Mouse (Mus musculus) liver, embryonic 16.5 days (tissue): ENCODE measurements around the gene Sar1b. TPM values are rescaled to one million over a fixed set of nuclear protein-coding genes. Genes with fewer than 3 reads are reported as not detected.
"Not testable (repeated sequence)": the region's sequence is repeated elsewhere in the genome, so short reads cannot be mapped to it uniquely, and the experiment has no call there.

Experiments
- ATAC-seq: fragments of 200-750 bp; cut with Nextera tagmentation; 2 replicates; pipeline ENCODE4 v1.8.0; 2017; ENCODE audit warnings: low read depth, mild to moderate bottlenecking, moderate number of reproducible peaks, moderate library complexity
- H3K27ac ChIP-seq: fragments of 300-500 bp; sonication (generic); 2 replicates; pipeline ENCODE4 v1.5.1; 2014; ENCODE audit warnings: mild to moderate bottlenecking, low read length
- H3K27me3 ChIP-seq: fragments of 300-500 bp; sonication (generic); 2 replicates; pipeline ENCODE4 v1.6.1; 2014; ENCODE audit warnings: low read depth, low read length, mixed read lengths; ENCODE audit not compliant: control insufficient read depth, insufficient read depth
- H3K36me3 ChIP-seq: fragments of 300-500 bp; sonication (generic); 2 replicates; pipeline ENCODE4 v1.6.1; 2014; ENCODE audit warnings: mild to moderate bottlenecking; ENCODE audit not compliant: control insufficient read depth, insufficient read depth
- H3K4me1 ChIP-seq: fragments of 300-500 bp; sonication (generic); 2 replicates; pipeline ENCODE4 v1.6.1; 2014; ENCODE audit warnings: low read depth, low read length, mixed read lengths; ENCODE audit not compliant: control insufficient read depth
- H3K4me2 ChIP-seq: fragments of 300-500 bp; sonication (generic); 2 replicates; pipeline ENCODE4 v1.6.1; 2014; ENCODE audit warnings: low read depth, low read length, mixed read lengths
- H3K4me3 ChIP-seq: fragments of 300-500 bp; sonication (generic); 2 replicates; pipeline ENCODE4 v1.5.1; 2014; ENCODE audit warnings: low read depth, mild to moderate bottlenecking, low read length
- H3K9ac ChIP-seq: fragments of 300-500 bp; sonication (generic); 2 replicates; pipeline ENCODE4 v1.6.1; 2014; ENCODE audit warnings: low read depth, low read length
- H3K9me3 ChIP-seq: fragments of 300-500 bp; sonication (generic); replicated peaks from 2 replicates; pipeline ENCODE4 v1.6.1; 2016; ENCODE audit warnings: low read length; ENCODE audit not compliant: control insufficient read depth
- WGBS: fragments of 180-500 bp; shearing (Covaris S2); extraction: QIAGEN DNeasy Blood & Tissue Kit; methylation state at CpG from one replicate; pipeline ENCODE4 v1.1.7; 2014; ENCODE audit not compliant: insufficient replicate concordance; 5-methylcytosine and 5-hydroxymethylcytosine counted together
- polyA plus RNA-seq: library from polyadenylated mRNA; unstranded; fragments of >200 nt; fragmentation: Nextera tagmentation; extraction: Ambion mirVana; gene quantifications from 2 replicates; pipeline ENCODE4 v1.2.1, GENCODE M21; 2015

Sar1b gene
- 73.4 and 77.2 TPM in 2 replicates for polyA plus RNA-seq

DNA sequence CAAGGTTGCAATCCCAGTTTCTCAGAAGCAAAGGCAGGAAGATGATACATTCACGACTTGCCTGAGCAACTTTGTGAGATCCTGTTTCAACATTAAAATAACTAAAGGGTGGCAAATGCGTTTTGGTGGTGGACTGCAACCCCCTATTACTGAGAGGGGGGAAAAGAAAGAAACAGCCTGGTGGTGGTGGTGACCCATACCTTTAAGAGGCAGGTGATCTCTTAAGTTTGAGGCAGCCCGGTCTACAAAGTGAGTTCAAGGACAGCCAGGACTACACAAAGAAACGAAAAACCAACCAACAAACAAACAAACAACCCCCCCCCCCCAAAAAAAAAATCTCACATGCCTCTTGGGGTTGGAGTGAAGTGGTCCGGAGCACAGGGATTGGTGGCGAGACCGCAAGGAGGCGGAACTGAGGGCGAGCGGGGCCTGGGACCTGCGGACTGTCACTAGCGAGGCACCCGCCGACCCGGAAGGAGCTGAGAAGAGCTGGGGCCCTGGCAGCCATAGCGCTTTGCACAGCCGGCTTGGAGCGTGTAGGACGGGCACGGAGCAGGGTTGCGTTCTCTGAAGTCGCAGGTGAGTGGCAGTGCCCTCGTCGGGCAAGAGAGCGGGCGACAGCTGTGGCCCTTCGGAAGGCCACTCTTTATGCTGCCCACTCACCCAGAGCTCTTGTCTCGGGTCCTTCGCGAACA is at the start of gene Sar1b, which contains the start of gene Sec24a:
Sar1b (plus strand) TSS at position 475 of the 695 bp plus-strand sequence.
Sec24a (minus strand) TSS at position 422 of the 695 bp plus-strand sequence.
- 1% methylated on average over 30 of the region's 30 CpGs for WGBS
- Histone ChIP-seq H3K9ac (peak within 1 kb of the TSS; percentile 98), H3K4me2 (peak within 1 kb of the TSS; percentile 78), H3K9me3 (no peaks in the 10 kb centered on the region), H3K4me3 (peak within 1 kb of the TSS; percentile 98), H3K36me3 (no peaks in the 10 kb centered on the region), H3K27me3 (peaks cover 2% of the 10 kb centered on the region), H3K4me1 (peaks cover 11% of the 10 kb centered on the region), H3K27ac (peak within 1 kb of the TSS; percentile 46; the same call in 1 of the 2 replicates)
- peak; percentile 85 for ATAC-seq

DNA sequence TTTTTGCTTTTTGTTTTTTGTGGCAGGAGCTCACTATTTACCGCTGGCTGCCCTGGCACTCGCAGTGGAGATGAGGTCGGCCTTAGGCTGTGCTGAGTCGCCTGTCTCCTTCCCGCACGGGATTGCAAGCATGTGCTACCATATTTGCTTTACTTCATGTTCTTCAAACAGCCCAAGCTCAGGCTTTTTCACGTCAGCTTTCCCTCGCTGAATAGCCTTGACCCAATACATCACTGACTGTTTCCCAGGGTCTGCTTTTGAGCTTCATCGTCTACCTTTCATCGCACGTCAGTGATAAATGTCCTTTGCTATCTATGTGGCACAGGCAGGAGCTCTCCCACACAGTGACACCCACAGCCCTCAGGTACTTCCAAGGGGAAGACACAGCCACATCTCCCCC is 42.4 kb upstream of the Sar1b start:
- Histone ChIP-seq H3K9ac (no peak overlapping the region), H3K4me1 (no peaks in the 10 kb centered on the region), H3K36me3 (peaks cover 33% of the 10 kb centered on the region), H3K4me3 (no peak overlapping the region), H3K27me3 (no peaks in the 10 kb centered on the region), H3K4me2 (no peak overlapping the region), H3K27ac (no peak overlapping the region), H3K9me3 (no peaks in the 10 kb centered on the region)
- no peak for ATAC-seq
- 82% methylated on average over 11 of the region's 11 CpGs for WGBS

DNA sequence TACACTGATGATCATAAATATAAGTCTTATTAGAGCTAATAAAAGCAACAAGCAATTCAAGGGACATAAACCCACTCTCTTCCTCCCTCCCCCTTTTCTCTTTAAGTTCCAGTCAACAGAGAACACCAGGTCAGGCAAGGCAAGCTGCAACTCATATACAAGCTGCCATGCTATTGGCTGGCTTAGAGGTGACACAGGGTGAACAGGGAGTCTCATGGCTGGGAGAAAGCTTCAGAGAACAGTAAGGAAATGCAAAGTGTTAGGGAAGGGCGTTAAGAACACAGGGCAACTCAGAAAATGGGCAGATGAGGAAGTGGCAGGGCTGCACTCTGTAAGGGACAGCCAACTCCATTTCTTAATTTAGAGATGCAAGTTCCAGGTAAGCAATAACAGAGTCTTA is 30.6 kb upstream of the Sar1b start:
- H3K27ac ChIP-seq: no peak overlapping the region
- WGBS: 59% methylated on average over 1 of the region's 1 CpGs
- no peak overlapping the region for H3K4me2 ChIP-seq
- H3K36me3 ChIP-seq: peaks cover 12% of the 10 kb centered on the region; the same call in 1 of the 2 replicates
- no peaks in the 10 kb centered on the region for H3K4me1 ChIP-seq
- no peak for ATAC-seq
- H3K9me3 ChIP-seq: no peaks in the 10 kb centered on the region
- H3K27me3 ChIP-seq: no peaks in the 10 kb centered on the region
- H3K4me3 ChIP-seq: no peak overlapping the region
- no peak overlapping the region for H3K9ac ChIP-seq

DNA sequence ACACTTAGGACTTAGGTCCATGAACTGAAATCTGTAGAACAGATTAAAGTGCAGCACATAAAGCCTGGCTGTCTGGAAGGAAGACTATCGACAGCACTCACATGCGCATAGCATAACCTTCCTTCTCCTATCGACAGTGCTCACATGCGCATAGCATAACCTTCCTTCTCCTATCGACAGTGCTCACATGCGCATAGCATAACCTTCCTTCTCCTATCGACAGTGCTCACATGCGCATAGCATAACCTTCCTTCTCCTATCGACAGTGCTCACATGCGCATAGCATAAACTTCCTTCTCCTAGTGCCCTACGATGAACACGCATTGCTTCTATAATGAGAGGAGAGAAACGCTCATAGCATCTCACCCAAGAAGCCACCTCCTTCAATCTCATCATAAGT is 29.3 kb upstream of the Sar1b start:
- not testable (repeated sequence) for H3K27me3 ChIP-seq, ATAC-seq, H3K27ac ChIP-seq, H3K9ac ChIP-seq, H3K9me3 ChIP-seq, H3K4me2 ChIP-seq, H3K4me3 ChIP-seq
- peaks cover 11% of the 10 kb centered on the region for H3K4me1 ChIP-seq
- H3K36me3 ChIP-seq: peaks cover 12% of the 10 kb centered on the region; the same call in 1 of the 2 replicates
- 84% methylated on average over 11 of the region's 13 CpGs for WGBS

DNA sequence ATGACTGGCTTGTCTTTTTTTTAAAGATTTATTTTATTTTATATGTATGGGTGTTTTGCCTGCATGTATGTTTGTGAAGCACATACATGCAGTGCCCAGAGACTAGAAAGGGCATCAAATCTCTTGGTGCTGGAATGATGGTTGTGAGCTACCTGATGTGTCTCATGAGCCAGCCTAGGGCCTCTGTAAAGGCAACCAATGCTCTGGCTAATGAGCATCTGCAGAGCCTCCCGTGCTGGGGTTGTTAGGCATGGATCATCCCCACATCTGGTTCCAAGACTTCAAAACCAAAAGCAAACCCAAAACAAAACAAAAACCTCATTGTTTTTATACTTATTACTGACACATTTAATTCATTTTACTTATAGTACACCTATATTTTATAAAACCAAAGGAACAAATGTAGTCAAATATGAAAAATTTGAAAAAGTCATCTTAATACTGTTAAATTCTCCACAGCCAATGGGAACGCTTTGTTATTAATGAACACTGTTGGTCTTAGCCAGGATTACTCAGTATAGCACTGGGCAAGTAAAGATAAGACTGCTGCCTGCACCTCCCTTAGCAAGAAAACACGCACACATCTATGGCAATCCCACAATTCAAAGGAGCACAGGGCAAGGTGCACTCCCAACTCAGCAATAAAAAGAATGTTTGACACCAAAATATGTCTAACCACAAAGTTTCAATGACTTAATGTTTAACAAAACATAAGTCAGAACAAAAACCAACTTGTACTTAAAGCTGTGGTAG is 24.7 kb upstream of the Sar1b start:
- Histone ChIP-seq H3K4me2 (no peak overlapping the region), H3K4me3 (no peak overlapping the region), H3K4me1 (peaks cover 35% of the 10 kb centered on the region), H3K27ac (peak overlapping the region; percentile 79), H3K9ac (no peak overlapping the region), H3K9me3 (no peaks in the 10 kb centered on the region), H3K27me3 (no peaks in the 10 kb centered on the region), H3K36me3 (peaks cover 9% of the 10 kb centered on the region; the same call in 1 of the 2 replicates)
- 31% methylated on average over 3 of the region's 3 CpGs for WGBS
- ATAC-seq: peak; percentile 92

DNA sequence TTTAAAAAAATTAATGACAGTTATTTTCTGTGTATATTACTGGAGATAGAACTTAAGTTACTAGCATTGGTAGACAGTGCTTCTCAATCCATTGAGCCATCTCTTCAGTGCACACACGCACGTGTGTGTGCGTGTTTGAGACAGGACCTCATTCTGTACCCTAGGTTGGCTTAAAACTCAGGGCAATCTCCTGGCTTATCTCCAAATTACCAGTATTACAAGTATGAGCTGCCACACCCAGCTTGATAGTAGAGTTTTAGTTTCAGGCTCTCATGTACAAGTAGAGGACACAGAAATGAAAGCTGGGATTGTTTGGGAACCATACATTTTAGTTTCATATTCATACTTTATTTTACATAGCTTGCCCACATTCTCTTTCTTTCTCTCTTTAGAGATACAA is 22.8 kb upstream of the Sar1b start:
- Histone ChIP-seq H3K4me2 (peak overlapping the region; percentile 25; the same call in 1 of the 2 replicates), H3K27me3 (no peaks in the 10 kb centered on the region), H3K27ac (peak overlapping the region; percentile 73), H3K4me1 (peaks cover 35% of the 10 kb centered on the region), H3K4me3 (no peak overlapping the region), H3K9ac (no peak overlapping the region; the same call in 1 of the 2 replicates), H3K36me3 (peaks cover 6% of the 10 kb centered on the region; the same call in 1 of the 2 replicates), H3K9me3 (no peaks in the 10 kb centered on the region)
- WGBS: 39% methylated on average over 3 of the region's 3 CpGs
- peak; percentile 59 for ATAC-seq

DNA sequence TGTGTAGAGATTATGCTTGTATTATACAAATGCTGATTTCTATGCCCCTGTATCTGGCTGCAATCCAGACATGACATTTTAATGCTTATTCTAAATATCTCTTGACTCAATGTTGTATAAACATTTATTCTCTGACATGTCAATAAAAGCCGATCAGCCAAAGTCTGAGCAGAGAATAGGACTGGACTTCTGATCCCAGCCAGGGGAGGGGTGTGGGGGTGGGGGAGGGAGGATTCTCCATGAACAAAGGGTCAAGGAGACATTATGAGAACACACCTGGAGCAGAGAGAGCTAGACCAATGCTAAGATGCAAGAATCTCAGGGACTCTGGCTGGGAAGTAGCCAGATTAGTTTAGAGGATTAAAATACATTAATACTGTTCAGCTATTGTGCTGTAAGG is 17.4 kb upstream of the Sar1b start:
- Histone ChIP-seq H3K4me2 (no peak overlapping the region), H3K27ac (no peak overlapping the region), H3K9ac (no peak overlapping the region), H3K27me3 (no peaks in the 10 kb centered on the region), H3K36me3 (peaks cover 11% of the 10 kb centered on the region; the same call in 1 of the 2 replicates), H3K9me3 (no peaks in the 10 kb centered on the region), H3K4me1 (peaks cover 12% of the 10 kb centered on the region), H3K4me3 (no peak overlapping the region)
- 67% methylated on average over 1 of the region's 1 CpGs for WGBS
- ATAC-seq: peak; percentile 64

DNA sequence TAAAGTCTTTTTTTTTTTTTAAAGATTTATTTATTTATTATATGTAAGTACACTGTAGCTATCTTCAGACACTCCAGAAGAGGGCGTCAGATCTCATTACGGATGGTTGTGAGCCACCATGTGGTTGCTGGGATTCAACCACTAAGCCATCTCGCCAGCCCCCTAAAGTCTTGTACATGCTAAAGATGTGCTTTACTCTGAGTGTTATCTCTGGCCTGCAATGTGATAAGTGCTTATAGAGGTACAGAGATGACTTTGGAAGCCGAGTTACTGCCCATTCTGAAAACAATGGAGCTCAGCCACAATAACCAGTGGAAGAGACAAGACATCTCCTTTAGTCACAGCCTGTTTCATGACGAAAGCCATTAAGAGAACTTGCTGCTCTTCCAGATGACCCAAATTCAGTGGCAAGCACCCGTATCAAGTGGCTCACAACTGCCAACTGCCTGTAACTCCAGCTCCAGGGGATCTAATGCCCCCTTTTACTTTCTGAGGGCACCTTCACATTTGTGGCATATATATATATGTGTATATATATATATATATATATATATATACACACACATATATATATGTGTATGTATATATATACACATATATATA is 11.8 kb upstream of the Sar1b start:
- not testable (repeated sequence) for H3K9me3 ChIP-seq, H3K27ac ChIP-seq, H3K4me2 ChIP-seq, H3K36me3 ChIP-seq, ATAC-seq, H3K9ac ChIP-seq, H3K27me3 ChIP-seq, H3K4me3 ChIP-seq
- H3K4me1 ChIP-seq: peaks cover 29% of the 10 kb centered on the region
- 58% methylated on average over 6 of the region's 6 CpGs for WGBS
